ENCODE assay signal across 15 mouse cellular contexts in the genomic region with DNA sequence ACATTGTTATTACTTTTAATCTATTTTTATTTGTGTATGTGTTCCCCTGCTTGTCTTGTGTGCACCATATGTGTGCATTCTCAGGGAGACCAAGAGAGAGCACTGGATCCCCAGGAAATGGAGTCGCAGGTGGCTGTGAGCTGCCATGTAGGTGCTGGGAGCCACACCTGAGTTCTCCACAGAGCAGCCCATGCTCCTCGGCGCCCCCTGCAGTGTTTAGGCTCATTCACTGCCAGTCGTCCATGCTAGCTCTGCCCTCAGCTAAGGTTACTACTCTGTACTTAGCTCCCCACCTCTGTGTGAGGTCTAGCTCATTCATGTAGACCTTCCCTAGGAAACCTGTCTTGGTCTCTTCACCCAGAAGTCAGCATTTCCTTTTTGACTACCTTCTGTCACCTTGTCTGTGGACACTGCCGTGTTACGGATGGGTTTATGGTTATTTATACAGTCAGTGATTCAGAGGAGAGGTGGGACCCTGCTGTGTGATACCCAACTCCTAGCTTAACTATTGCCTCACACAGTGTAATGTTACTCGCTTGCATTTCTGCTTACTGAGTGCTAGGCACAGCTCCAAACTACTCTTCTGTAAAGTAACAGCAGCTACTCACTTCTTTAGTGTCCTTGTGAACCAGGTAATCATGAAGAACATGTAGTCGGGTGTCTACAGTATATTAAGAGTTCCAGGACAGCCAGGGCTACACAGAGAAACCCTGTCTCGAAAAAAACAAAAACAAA. TPM values are rescaled to one million over a fixed set of nuclear protein-coding genes. Genes with fewer than 3 reads are reported as not detected.
DNase-seq lines count a peak whose midpoint lies in the region; ATAC-seq and TF ChIP-seq lines count a peak whose summit lies in the region.
"Had no signal": no experiment of that assay in that cellular context is flagged by ENCODE, and none has a peak within 500 bp of the region (broad histone marks: within the 10 kb centered on the region; RNA-seq: fewer than 3 reads in every experiment).

No protein-coding gene starts in this region.

- 71% methylated on average over 9 of the region's 9 CpGs for WGBS in embryonic facial prominence, embryonic 10.5 days
- WGBS in heart, embryonic 12.5 days, result 75% methylated on average over 9 of the region's 9 CpGs

- no peak for DNase-seq in layer of hippocampus, adult 2 months (ENCODE audit: low spot score in 2 of 2)
- DNase-seq in layer of hippocampus, postnatal 36 days, result no peak
- DNase-seq in CH12.LX (ENCODE audit: extremely low read depth), result no peak
- DNase-seq in Patski (ENCODE audit: low read depth, low spot score), result no peak
- DNase-seq in Muller cell, postnatal 12 days (ENCODE audit: inconsistent ontology term), result no peak
- no peak for DNase-seq in embryonic facial prominence, embryonic 10.5 days (ENCODE audit: low spot score)
- DNase-seq: embryo, embryonic 11 days; retina, postnatal 1 day had no signal

- POLR2A ChIA-PET in Patski (lab: Charles Lee), result interaction anchor here (0.7 kb wide), 1 partner anchor 12 kb away, joined by 3 read pairs; no protein-coding TSS in a partner anchor

- TF ChIP-seq CTCF in layer of hippocampus, adult 2 months (conservative IDR thresholded peaks at IDR 0.05), result peak; percentile 46
- TF ChIP-seq CTCF in CH12.LX (conservative IDR thresholded peaks at IDR 0.05 in 1 of 2, IDR thresholded peaks at IDR 0.05 in 1 of 2; ENCODE audit: low read depth in 2 of 2, low read length in 2 of 2) (peak in 1 of 2 experiments; percentile 44; a peak in 1 of 4 replicates), Patski (IDR thresholded peaks at IDR 0.05) (peak; percentile 41)

- H3K4me1 ChIP-seq in CH12.LX (ENCODE audit: control insufficient read depth in 1 of 2, insufficient read depth in 2 of 2), result peaks cover 14 to 47% of the 10 kb centered on the region in 2 experiments
- H3K4me1 ChIP-seq in embryonic facial prominence, embryonic 10.5 days, result peaks cover 42% of the 10 kb centered on the region
- peaks cover 24% of the 10 kb centered on the region for H3K4me1 ChIP-seq in heart, embryonic 12.5 days (replicated peaks)

- in situ Hi-C loops in CH12.LX (cut with MboI; ENCODE audit: low pct_ligation_motif_present, low pct_unique_long_range_greater_than_20kb, low sequenced_read_pairs) (no loop called here), Patski (cut with MboI; ENCODE audit: low pct_unique_long_range_greater_than_20kb) (no loop called here)

- no peak overlapping the region for H3ac ChIP-seq in myocyte (ENCODE audit: control insufficient read depth, insufficient read length)

- no peak for TF ChIP-seq EP300 in CH12.LX (IDR thresholded peaks at IDR 0.05; ENCODE audit: low read length)

- CTCF ChIA-PET in Patski (lab: Charles Lee), result interaction anchor here (0.9 to 1.3 kb wide), 2 partner anchors 9 to 112 kb away, joined by 3 read pairs; no protein-coding TSS in a partner anchor

- H3K4me2 ChIP-seq in CH12.LX (ENCODE audit: insufficient read depth, low read depth, poor library complexity, severe bottlenecking), result no peak overlapping the region
- peak overlapping the region; percentile 31 for H3K4me2 ChIP-seq in myocyte (ENCODE audit: low read depth)
- H3K4me2 ChIP-seq in heart, embryonic 12.5 days, result no peak overlapping the region
- H3K4me2 ChIP-seq: hindbrain, embryonic 14.5 days; stomach, embryonic 15.5 days had no signal

- no peaks in the 10 kb centered on the region for H3K9me3 ChIP-seq in CH12.LX (replicated peaks; ENCODE audit: low read length)
- H3K9me3 ChIP-seq in embryonic facial prominence, embryonic 10.5 days, result no peaks in the 10 kb centered on the region
- H3K9me3 ChIP-seq in heart, embryonic 12.5 days (replicated peaks), result no peaks in the 10 kb centered on the region
- H3K9me3 ChIP-seq: forebrain, embryonic 10.5 days; megakaryocyte, embryonic 14.5 days; stomach, embryonic 15.5 days had no signal

- H3K27me3 ChIP-seq in CH12.LX (replicated peaks), result no peaks in the 10 kb centered on the region
- no peaks in the 10 kb centered on the region for H3K27me3 ChIP-seq in Patski
- no peaks in the 10 kb centered on the region for H3K27me3 ChIP-seq in myocyte (ENCODE audit: control insufficient read depth, insufficient read depth, insufficient read length)
- no peaks in the 10 kb centered on the region for H3K27me3 ChIP-seq in embryonic facial prominence, embryonic 10.5 days (replicated peaks; ENCODE audit: low read depth, poor library complexity, severe bottlenecking)
- no peaks in the 10 kb centered on the region for H3K27me3 ChIP-seq in heart, embryonic 12.5 days (replicated peaks)
- H3K27me3 ChIP-seq: megakaryocyte, embryonic 14.5 days; stomach, embryonic 15.5 days had no signal

- peaks cover 6% of the 10 kb centered on the region; the same call in 1 of the 2 replicates for H3K79me2 ChIP-seq in CH12.LX (replicated peaks; ENCODE audit: control insufficient read depth, extremely low read depth, insufficient read depth, poor library complexity, severe bottlenecking)
- peaks cover 34% of the 10 kb centered on the region for H3K79me2 ChIP-seq in myocyte (ENCODE audit: control insufficient read depth, insufficient read depth)

- peak; percentile 48 for ATAC-seq in Patski
- ATAC-seq in heart, embryonic 12.5 days (ENCODE audit: insufficient number of reproducible peaks, low FRiP score), result no peak
- ATAC-seq: activated CD4-positive, CD25-positive, alpha-beta regulatory T cell, adult 4 months had no signal

- TF ChIP-seq RAD21 in CH12.LX (IDR thresholded peaks at IDR 0.05; ENCODE audit: low read depth, low read length), result no peak; the same call in 1 of the 2 replicates

- dilution Hi-C loops in CH12.LX (cut with MboI; ENCODE audit: extremely low pct_ligation_motif_present, extremely low pct_unique_long_range_greater_than_20kb, low sequenced_read_pairs), result no loop called here

- no peak overlapping the region for H3K9ac ChIP-seq in CH12.LX (ENCODE audit: insufficient read depth, low read depth)
- H3K9ac ChIP-seq in heart, embryonic 12.5 days, result no peak overlapping the region
- H3K9ac ChIP-seq: hindbrain, embryonic 14.5 days; stomach, embryonic 15.5 days had no signal

- H3K4me3 ChIP-seq in layer of hippocampus, adult 2 months, result no peak overlapping the region
- H3K4me3 ChIP-seq in CH12.LX (replicated peaks in 1 of 3; ENCODE audit: low read depth in 2 of 3, low read length in 2 of 3, poor library complexity in 1 of 3), result no peak overlapping the region
- H3K4me3 ChIP-seq in myocyte, result no peak overlapping the region
- no peak overlapping the region for H3K4me3 ChIP-seq in embryonic facial prominence, embryonic 10.5 days
- H3K4me3 ChIP-seq in heart, embryonic 12.5 days, result no peak overlapping the region
- H3K4me3 ChIP-seq: forebrain, embryonic 10.5 days; megakaryocyte, embryonic 14.5 days; stomach, embryonic 15.5 days had no signal

- H3K36me3 ChIP-seq in CH12.LX (replicated peaks in 1 of 2; ENCODE audit: control insufficient read depth in 1 of 2, insufficient read depth in 1 of 2, low read length in 1 of 2), result peaks cover 0 to 27% of the 10 kb centered on the region in 2 experiments
- no peaks in the 10 kb centered on the region for H3K36me3 ChIP-seq in myocyte (ENCODE audit: control insufficient read depth, insufficient read depth)
- no peaks in the 10 kb centered on the region for H3K36me3 ChIP-seq in embryonic facial prominence, embryonic 10.5 days (replicated peaks)
- H3K36me3 ChIP-seq in heart, embryonic 12.5 days, result 0 out of 2 replicates have a peak, but pooled peaks cover 2% of the 10 kb centered on the region
- H3K36me3 ChIP-seq: forebrain, embryonic 10.5 days; stomach, embryonic 15.5 days had no signal

- peak overlapping the region; percentile 73 for H3K27ac ChIP-seq in layer of hippocampus, adult 2 months
- H3K27ac ChIP-seq in CH12.LX (ENCODE audit: insufficient read depth, low read depth), result no peak overlapping the region
- H3K27ac ChIP-seq in embryonic facial prominence, embryonic 10.5 days (replicated peaks), result no peak overlapping the region
- H3K27ac ChIP-seq in heart, embryonic 12.5 days (ENCODE audit: poor library complexity, severe bottlenecking), result no peak overlapping the region
- H3K27ac ChIP-seq: forebrain, embryonic 10.5 days; hindbrain, embryonic 14.5 days; stomach, embryonic 15.5 days had no signal

- TF ChIP-seq POLR2A in CH12.LX (IDR thresholded peaks at IDR 0.05; ENCODE audit: low read depth, low read length) (no peak), myocyte (IDR thresholded peaks at IDR 0.05; ENCODE audit: insufficient read length, low read depth) (no peak)

TF ChIP-seq in CH12.LX, 34 proteins besides CTCF, POLR2A, EP300 and RAD21:
- TF ChIP-seq ETS1 (conservative IDR thresholded peaks at IDR 0.05; ENCODE audit: low read depth, low read length) (no peak), TBP (conservative IDR thresholded peaks at IDR 0.05; ENCODE audit: low read depth, low read length) (no peak), SMC3 (IDR thresholded peaks at IDR 0.05; ENCODE audit: low read depth, low read length) (peak; percentile 10; the same call in 1 of the 2 replicates), NRF1 (IDR thresholded peaks at IDR 0.05; ENCODE audit: low read depth, low read length) (no peak)

TF ChIP-seq in myocyte, 11 proteins besides CTCF, POLR2A, EP300 and RAD21:
- peak; percentile 75; the same call in 1 of the 2 replicates for TF ChIP-seq CEBPB (IDR thresholded peaks at IDR 0.05; ENCODE audit: insufficient read depth, poor library complexity, severe bottlenecking)
- TF ChIP-seq POLR2AphosphoS2 (IDR thresholded peaks at IDR 0.05; ENCODE audit: insufficient read length, low read depth), result no peak
- TF ChIP-seq TCF3 (IDR thresholded peaks at IDR 0.05; ENCODE audit: insufficient read length, low read depth), result no peak
- no peak for TF ChIP-seq E2F4 (IDR thresholded peaks at IDR 0.05; ENCODE audit: insufficient read depth)

RNA-seq across cellular contexts. Expression of a gene that starts 59.6 kb away (rescaled TPM):
- 100 to 1,000 TPM; 133 to 141 TPM for total RNA-seq in layer of hippocampus, adult 2 months (2021)
- total RNA-seq in layer of hippocampus, postnatal 36 days (2021), result 100 to 1,000 TPM; 129 to 141 TPM
- total RNA-seq in CH12.LX (2012; rRNA removed), result 17.4 and 21.4 TPM in 2 replicates
- 13.6 and 14.9 TPM in 2 replicates for total RNA-seq in CH12.LX (2014; rRNA removed)
- 28.0 and 29.8 TPM in 2 replicates for polyA plus RNA-seq in CH12.LX (2012; ENCODE audit: insufficient read length, low read depth)
- polyA plus RNA-seq in Patski (2021), result 46.2 TPM
- 29.4 TPM for polyA plus RNA-seq in myocyte (2012; fragmentation: generic; extraction: Trizol)
- 8.4 and 9.9 TPM in 2 replicates for polyA plus RNA-seq in embryonic facial prominence, embryonic 10.5 days (2016; fragmentation: Nextera tagmentation; extraction: Ambion mirVana)
- polyA plus RNA-seq in heart, embryonic 12.5 days (2016; fragmentation: Nextera tagmentation; extraction: Ambion mirVana), result 13.9 and 15.0 TPM in 2 replicates

RNA-seq across cellular contexts. Expression of a gene that starts 59.8 kb away (rescaled TPM):
- total RNA-seq in layer of hippocampus, adult 2 months (2021), result 100 to 1,000 TPM; 215 to 228 TPM
- total RNA-seq in layer of hippocampus, postnatal 36 days (2021), result 100 to 1,000 TPM; 227 to 234 TPM
- total RNA-seq in CH12.LX (2012; rRNA removed) (94.8 and 117 TPM in 2 replicates), CH12.LX (2014; rRNA removed) (109 and 125 TPM in 2 replicates)
- polyA plus RNA-seq in CH12.LX (2012; ENCODE audit: insufficient read length, low read depth) (122 and 130 TPM in 2 replicates), Patski (2021) (138 TPM), myocyte (2012; fragmentation: generic; extraction: Trizol) (86.8 TPM)
- 261 and 262 TPM in 2 replicates for polyA plus RNA-seq in embryonic facial prominence, embryonic 10.5 days (2016; fragmentation: Nextera tagmentation; extraction: Ambion mirVana)
- polyA plus RNA-seq in heart, embryonic 12.5 days (2016; fragmentation: Nextera tagmentation; extraction: Ambion mirVana), result 173 and 175 TPM in 2 replicates
